8 mouse cellular contexts compared by ENCODE assay signal in the genomic region with DNA sequence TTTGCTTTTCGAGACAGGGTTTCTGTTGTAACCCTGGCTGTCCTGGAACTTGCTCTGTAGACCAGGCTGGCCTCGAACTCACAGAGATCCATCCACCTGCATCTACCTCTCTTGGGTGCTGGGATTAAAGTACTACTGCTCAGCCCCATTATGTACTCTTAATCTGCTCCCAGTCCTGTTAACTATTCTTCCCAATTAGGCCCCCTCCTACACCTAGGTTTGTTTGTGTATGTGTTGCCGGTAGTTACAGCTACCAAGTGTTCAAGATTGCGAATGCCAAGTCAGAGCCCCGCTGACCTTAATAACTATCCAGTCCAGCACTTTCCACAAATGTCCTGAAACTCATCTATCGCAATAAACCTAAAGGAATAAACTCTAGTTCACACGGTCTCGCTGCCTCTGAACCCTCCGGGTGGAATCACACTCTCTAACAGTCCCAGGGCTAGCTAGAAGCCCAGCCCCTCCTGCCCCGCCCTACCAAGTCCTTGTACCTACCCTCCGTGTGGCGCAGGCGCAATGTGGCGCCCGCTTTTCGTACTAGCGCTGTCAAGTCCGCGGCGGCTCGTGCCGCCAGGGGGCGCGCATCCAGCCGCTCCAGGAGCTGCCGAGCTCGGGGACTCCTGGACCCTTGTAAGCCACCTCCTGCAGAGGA. TPM values are rescaled to one million over a fixed set of nuclear protein-coding genes. Genes with fewer than 3 reads are reported as not detected.
DNase-seq lines count a peak whose midpoint lies in the region; ATAC-seq and TF ChIP-seq lines count a peak whose summit lies in the region.

No protein-coding gene starts in this region.

- peak; percentile 98 for ATAC-seq in frontal cortex, adult (ENCODE audit: low TSS enrichment)
- peak; percentile 98 for ATAC-seq in lung, embryonic 16.5 days (ENCODE audit: low read depth)

- H3K27me3 ChIP-seq in hindbrain, embryonic 10.5 days (ENCODE audit: insufficient read depth, poor library complexity, severe bottlenecking) = no peaks in the 10 kb centered on the region; the same call in 1 of the 2 replicates
- no peaks in the 10 kb centered on the region for H3K27me3 ChIP-seq in lung, embryonic 16.5 days (ENCODE audit: control insufficient read depth, insufficient read depth, low read depth, low read length)
- H3K27me3 ChIP-seq in thymus, adult 2 months (ENCODE audit: control insufficient read depth, insufficient read depth, low read length) = no peaks in the 10 kb centered on the region

- H3K4me2 ChIP-seq in lung, embryonic 16.5 days (ENCODE audit: low read depth, low read length) = peak overlapping the region; percentile 56

- WGBS in hindbrain, embryonic 10.5 days = 17% methylated on average over 27 of the region's 27 CpGs
- WGBS in lung, embryonic 16.5 days = 15% methylated on average over 27 of the region's 27 CpGs
- 5% methylated on average over 27 of the region's 27 CpGs for WGBS in thymus, adult 2 months

- TF ChIP-seq CTCF in thymus, adult 2 months (IDR thresholded peaks at IDR 0.05; ENCODE audit: borderline replicate concordance, control insufficient read depth, extremely low read depth, insufficient read depth, low read length, poor library complexity) = peak; percentile 82; the same call in 1 of the 2 replicates

- H3K27ac ChIP-seq in hindbrain, embryonic 10.5 days = no peak overlapping the region
- H3K27ac ChIP-seq in lung, embryonic 16.5 days (ENCODE audit: low read length) = 0 out of 2 replicates have a peak overlapping the region, but pooled peaks have one; percentile 27
- no peak overlapping the region for H3K27ac ChIP-seq in thymus, adult 2 months (ENCODE audit: control insufficient read depth, insufficient read depth, low read length)

- H3K36me3 ChIP-seq in hindbrain, embryonic 10.5 days = no peaks in the 10 kb centered on the region
- no peaks in the 10 kb centered on the region for H3K36me3 ChIP-seq in lung, embryonic 16.5 days (ENCODE audit: control insufficient read depth, insufficient read depth, low read length)
- H3K36me3 ChIP-seq in thymus, adult 2 months (ENCODE audit: control insufficient read depth, insufficient read depth, low read length) = no peaks in the 10 kb centered on the region

- H3K4me1 ChIP-seq in hindbrain, embryonic 10.5 days (replicated peaks) = 0 out of 2 replicates have a peak, but pooled peaks cover 3% of the 10 kb centered on the region
- H3K4me1 ChIP-seq in lung, embryonic 16.5 days (replicated peaks; ENCODE audit: control insufficient read depth, insufficient read depth, low read length) = no peaks in the 10 kb centered on the region
- peaks cover 6% of the 10 kb centered on the region; the same call in 1 of the 2 replicates for H3K4me1 ChIP-seq in thymus, adult 2 months (replicated peaks; ENCODE audit: control insufficient read depth, insufficient read depth, low read length)

- H3K9me3 ChIP-seq in hindbrain, embryonic 10.5 days = no peaks in the 10 kb centered on the region
- no peaks in the 10 kb centered on the region for H3K9me3 ChIP-seq in lung, embryonic 16.5 days (ENCODE audit: control insufficient read depth, low read length)

- peak; percentile 94 for DNase-seq in MN1 (ENCODE audit: low spot score)
- DNase-seq in cerebellum, adult 9-10 months = peak; percentile 90
- DNase-seq in hindbrain, embryonic 10.5 days (ENCODE audit: low spot score) = peak; percentile 91
- peak; percentile 84 for DNase-seq in layer of hippocampus, adult 9-11 months
- peak; percentile 82 for DNase-seq in ovary, adult 18-20 months (ENCODE audit: low spot score)
- peak; percentile 85 for DNase-seq in thymus, adult 2 months

- peak overlapping the region; percentile 59 for H3K9ac ChIP-seq in lung, embryonic 16.5 days (ENCODE audit: low read length)

- no peak for TF ChIP-seq POLR2A in thymus, adult 2 months (IDR thresholded peaks at IDR 0.05; ENCODE audit: control insufficient read depth, extremely low read depth, insufficient read depth, low read length, poor library complexity)

- H3K4me3 ChIP-seq in hindbrain, embryonic 10.5 days = peak overlapping the region; percentile 42
- H3K4me3 ChIP-seq in lung, embryonic 16.5 days (ENCODE audit: low read length) = peak overlapping the region; percentile 37
- H3K4me3 ChIP-seq in thymus, adult 2 months (ENCODE audit: control insufficient read depth, insufficient read depth, low read length) = no peak overlapping the region

RNA-seq across cellular contexts. Expression of a gene that starts 1.5 kb away (rescaled TPM):
- polyA plus RNA-seq in hindbrain, embryonic 10.5 days (2016; fragmentation: Nextera tagmentation; extraction: Ambion mirVana) = not detected in 2 replicates
- polyA plus RNA-seq in lung, embryonic 16.5 days (2015; fragmentation: Nextera tagmentation; extraction: Ambion mirVana) = 0.38 and 0.45 TPM in 2 replicates
- polyA plus RNA-seq in thymus, adult 2 months (2012; rRNA removed) = 0.82 and 3.0 TPM in 2 replicates

RNA-seq across cellular contexts. Expression of a gene that starts 8.3 kb away (rescaled TPM):
- polyA plus RNA-seq in hindbrain, embryonic 10.5 days (2016; fragmentation: Nextera tagmentation; extraction: Ambion mirVana) = 40.9 and 52.0 TPM in 2 replicates
- polyA plus RNA-seq in lung, embryonic 16.5 days (2015; fragmentation: Nextera tagmentation; extraction: Ambion mirVana) = 218 and 221 TPM in 2 replicates
- polyA plus RNA-seq in thymus, adult 2 months (2012; rRNA removed) = 144 and 149 TPM in 2 replicates

RNA-seq across cellular contexts. Expression of a gene that starts 17.4 kb away (rescaled TPM):
- 36.0 and 42.8 TPM in 2 replicates for polyA plus RNA-seq in hindbrain, embryonic 10.5 days (2016; fragmentation: Nextera tagmentation; extraction: Ambion mirVana)
- polyA plus RNA-seq in lung, embryonic 16.5 days (2015; fragmentation: Nextera tagmentation; extraction: Ambion mirVana) = 51.6 and 51.8 TPM in 2 replicates
- polyA plus RNA-seq in thymus, adult 2 months (2012; rRNA removed) = 12.2 and 12.8 TPM in 2 replicates

RNA-seq across cellular contexts. Expression of a gene that starts 22.5 kb away (rescaled TPM):
- 4.4 and 4.5 TPM in 2 replicates for polyA plus RNA-seq in hindbrain, embryonic 10.5 days (2016; fragmentation: Nextera tagmentation; extraction: Ambion mirVana)
- polyA plus RNA-seq in lung, embryonic 16.5 days (2015; fragmentation: Nextera tagmentation; extraction: Ambion mirVana) = 11.5 and 11.8 TPM in 2 replicates
- polyA plus RNA-seq in thymus, adult 2 months (2012; rRNA removed) = 29.7 TPM in 2 replicates

RNA-seq across cellular contexts. Expression of a gene that starts 34.6 kb away (rescaled TPM):
- 19.5 and 23.7 TPM in 2 replicates for polyA plus RNA-seq in hindbrain, embryonic 10.5 days (2016; fragmentation: Nextera tagmentation; extraction: Ambion mirVana)
- 102 and 122 TPM in 2 replicates for polyA plus RNA-seq in lung, embryonic 16.5 days (2015; fragmentation: Nextera tagmentation; extraction: Ambion mirVana)
- 86.6 and 105 TPM in 2 replicates for polyA plus RNA-seq in thymus, adult 2 months (2012; rRNA removed)
